Mouse (Mus musculus): ENCODE data around the gene Helq. TPM values are rescaled to one million over a fixed set of nuclear protein-coding genes. Genes with fewer than 3 reads are reported as not detected.

Helq gene
- polyA plus RNA-seq, 1 experiment from 2014 or later = 21.6 TPM

DNA sequence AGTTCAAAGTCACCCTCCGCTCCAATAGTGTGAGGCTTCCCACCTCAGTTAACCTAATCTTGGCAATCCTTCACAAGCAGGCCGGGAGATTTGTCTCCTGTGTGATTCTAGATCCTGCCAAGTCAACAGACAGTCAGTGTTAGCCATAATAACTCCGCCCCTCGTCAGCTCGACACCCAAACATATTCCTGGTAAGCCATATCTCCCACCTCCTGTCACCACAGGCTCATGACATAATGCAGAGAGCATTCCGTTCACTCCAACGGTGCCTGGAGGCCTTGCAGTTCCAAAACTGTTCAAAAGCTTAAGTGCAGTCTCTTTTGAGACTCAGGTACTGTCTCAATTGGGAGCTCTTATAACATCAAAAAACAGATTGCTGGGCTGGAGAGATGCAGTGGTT lies 39.5 kb upstream of the Helq start:
- Histone ChIP-seq H3K9me3 (ENCODE audit: low read depth, low read length) (peaks cover 8% of the 10 kb centered on the region), H3K9ac (no peak overlapping the region), H3K4me2 (no peak overlapping the region), H3K4me3 (ENCODE audit: low read depth, low read length) (no peak overlapping the region), H3K27me3 (ENCODE audit: insufficient read depth, low read length) (no peaks in the 10 kb centered on the region), H3K4me1 (ENCODE audit: insufficient read depth) (no peaks in the 10 kb centered on the region), H3K27ac (ENCODE audit: low read depth) (no peak overlapping the region), H3K36me3 (ENCODE audit: insufficient read depth) (no peaks in the 10 kb centered on the region)
- 66% methylated on average over 7 of the region's 7 CpGs for WGBS
- TF ChIP-seq CTCF (IDR thresholded peaks at IDR 0.05; ENCODE audit: low read depth) = no peak
- no peak for DNase-seq
- ATAC-seq (ENCODE audit: insufficient read depth) = no peak

- no peak for ATAC-seq (ENCODE audit: insufficient read depth)
- Histone ChIP-seq H3K27ac (ENCODE audit: low read depth) (no peak overlapping the region), H3K9ac (no peak overlapping the region), H3K9me3 (ENCODE audit: low read depth, low read length) (no peaks in the 10 kb centered on the region), H3K4me3 (ENCODE audit: low read depth, low read length) (no peak overlapping the region), H3K4me2 (no peak overlapping the region), H3K36me3 (ENCODE audit: insufficient read depth) (no peaks in the 10 kb centered on the region), H3K4me1 (ENCODE audit: insufficient read depth) (no peaks in the 10 kb centered on the region), H3K27me3 (ENCODE audit: insufficient read depth, low read length) (no peaks in the 10 kb centered on the region)
- no peak for TF ChIP-seq CTCF (IDR thresholded peaks at IDR 0.05; ENCODE audit: low read depth)
- 32% methylated on average over 9 of the region's 9 CpGs for WGBS
- DNase-seq = peak; percentile 34
Observed at GRCm38 (mm10) chr5:100835862-100836538, 37.6 kb upstream of the Helq start.

DNA sequence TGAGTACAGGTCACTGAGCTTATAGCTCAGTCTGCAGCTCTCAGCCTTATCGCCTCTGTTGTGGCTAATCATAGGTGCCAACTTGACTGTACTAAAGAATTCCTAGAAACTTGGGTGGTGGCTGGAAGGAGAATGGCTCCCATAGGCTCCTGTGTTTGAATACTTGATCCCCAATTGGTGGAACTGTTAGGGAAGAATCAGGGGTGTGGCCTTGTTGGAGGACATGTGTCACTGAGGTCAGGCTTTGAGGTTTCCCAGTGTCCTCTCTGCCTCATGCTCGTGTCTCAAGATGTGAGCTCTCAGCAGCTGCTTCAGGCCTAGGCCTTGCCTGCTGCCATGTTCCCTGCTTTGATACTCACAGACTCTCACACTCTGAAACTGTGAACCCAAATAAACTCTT lies 35.4 kb upstream of the Helq start:
- ATAC-seq (ENCODE audit: insufficient read depth) = no peak
- Histone ChIP-seq H3K4me3 (ENCODE audit: low read depth, low read length) (no peak overlapping the region), H3K27ac (ENCODE audit: low read depth) (no peak overlapping the region), H3K27me3 (ENCODE audit: insufficient read depth, low read length) (no peaks in the 10 kb centered on the region), H3K9ac (no peak overlapping the region), H3K36me3 (ENCODE audit: insufficient read depth) (no peaks in the 10 kb centered on the region), H3K4me1 (ENCODE audit: insufficient read depth) (no peaks in the 10 kb centered on the region), H3K4me2 (no peak overlapping the region), H3K9me3 (ENCODE audit: low read depth, low read length) (no peaks in the 10 kb centered on the region)
- DNase-seq = no peak
- TF ChIP-seq CTCF (IDR thresholded peaks at IDR 0.05; ENCODE audit: low read depth) = no peak
- 74% methylated on average over 2 of the region's 2 CpGs for WGBS

DNA sequence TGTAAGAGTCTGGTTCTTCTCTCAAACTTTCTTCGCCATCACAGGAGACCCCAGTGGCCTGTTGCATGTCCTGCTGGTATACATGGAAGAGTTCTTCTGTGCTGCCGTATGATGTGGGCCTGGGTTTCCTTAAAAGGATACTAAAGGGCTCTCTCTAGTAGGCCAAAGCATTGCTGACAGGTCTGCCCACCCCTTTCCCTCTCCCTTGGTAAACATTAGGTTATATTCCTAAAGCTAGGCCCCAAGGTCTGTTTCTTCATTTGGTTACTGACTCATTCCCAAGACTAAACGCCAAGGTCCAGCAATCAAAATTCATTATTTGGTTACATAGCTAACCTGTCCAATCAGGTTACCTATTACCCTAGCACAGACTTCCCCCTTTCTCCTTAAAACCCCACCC lies 34.3 kb upstream of the Helq start:
- Histone ChIP-seq H3K4me2 (no peak overlapping the region), H3K4me1 (ENCODE audit: insufficient read depth) (no peaks in the 10 kb centered on the region), H3K4me3 (ENCODE audit: low read depth, low read length) (no peak overlapping the region), H3K36me3 (ENCODE audit: insufficient read depth) (no peaks in the 10 kb centered on the region), H3K9ac (no peak overlapping the region), H3K27me3 (ENCODE audit: insufficient read depth, low read length) (no peaks in the 10 kb centered on the region), H3K27ac (ENCODE audit: low read depth) (no peak overlapping the region), H3K9me3 (ENCODE audit: low read depth, low read length) (no peaks in the 10 kb centered on the region)
- ATAC-seq (ENCODE audit: insufficient read depth) = no peak
- no peak for TF ChIP-seq CTCF (IDR thresholded peaks at IDR 0.05; ENCODE audit: low read depth)
- WGBS = 83% methylated on average over 3 of the region's 3 CpGs
- DNase-seq = no peak

DNA sequence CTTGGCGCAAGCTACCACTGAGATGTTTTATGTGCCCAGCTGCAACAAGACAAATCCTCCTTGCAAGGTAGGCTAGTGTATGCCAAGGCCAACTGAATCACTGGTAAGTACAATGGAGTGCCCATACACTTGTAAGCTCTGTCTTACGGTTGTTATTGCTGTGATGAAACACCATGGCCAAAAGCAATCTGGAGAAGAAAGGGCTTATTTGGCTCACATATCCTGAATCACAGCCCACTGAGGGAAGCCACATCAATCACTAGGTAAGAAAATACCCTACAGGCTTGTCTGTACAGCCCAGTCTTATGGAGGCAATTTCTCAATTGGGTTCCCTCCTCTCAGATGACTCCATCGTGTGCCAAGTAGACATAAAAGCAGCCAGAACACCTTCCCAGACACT lies 30.3 kb upstream of the Helq start:
- H3K36me3 ChIP-seq (ENCODE audit: insufficient read depth) = no peaks in the 10 kb centered on the region
- H3K4me2 ChIP-seq = no peak overlapping the region
- no peak overlapping the region for H3K27ac ChIP-seq (ENCODE audit: low read depth)
- DNase-seq (no peak), ATAC-seq (ENCODE audit: insufficient read depth) (no peak)
- no peak for TF ChIP-seq CTCF (IDR thresholded peaks at IDR 0.05; ENCODE audit: low read depth)
- H3K4me1 ChIP-seq (ENCODE audit: insufficient read depth) = no peaks in the 10 kb centered on the region
- H3K4me3 ChIP-seq (ENCODE audit: low read depth, low read length) = no peak overlapping the region
- H3K9ac ChIP-seq = no peak overlapping the region
- no peaks in the 10 kb centered on the region for H3K9me3 ChIP-seq (ENCODE audit: low read depth, low read length)
- WGBS = 85% methylated on average over 3 of the region's 3 CpGs
- H3K27me3 ChIP-seq (ENCODE audit: insufficient read depth, low read length) = no peaks in the 10 kb centered on the region

GRCm38 (mm10) chr5:100826531-100826930 lies 28.1 kb upstream of the Helq start:
- 62% methylated on average over 7 of the region's 7 CpGs for WGBS
- no peaks in the 10 kb centered on the region for H3K9me3 ChIP-seq (ENCODE audit: low read depth, low read length)
- no peaks in the 10 kb centered on the region for H3K4me1 ChIP-seq (ENCODE audit: insufficient read depth)
- H3K4me2 ChIP-seq = no peak overlapping the region
- H3K27ac ChIP-seq (ENCODE audit: low read depth) = no peak overlapping the region
- H3K36me3 ChIP-seq (ENCODE audit: insufficient read depth) = no peaks in the 10 kb centered on the region
- H3K9ac ChIP-seq = no peak overlapping the region
- ATAC-seq (ENCODE audit: insufficient read depth) = no peak
- TF ChIP-seq CTCF (IDR thresholded peaks at IDR 0.05; ENCODE audit: low read depth) = no peak
- DNase-seq = no peak
- H3K4me3 ChIP-seq (ENCODE audit: low read depth, low read length) = no peak overlapping the region
- H3K27me3 ChIP-seq (ENCODE audit: insufficient read depth, low read length) = no peaks in the 10 kb centered on the region

DNA sequence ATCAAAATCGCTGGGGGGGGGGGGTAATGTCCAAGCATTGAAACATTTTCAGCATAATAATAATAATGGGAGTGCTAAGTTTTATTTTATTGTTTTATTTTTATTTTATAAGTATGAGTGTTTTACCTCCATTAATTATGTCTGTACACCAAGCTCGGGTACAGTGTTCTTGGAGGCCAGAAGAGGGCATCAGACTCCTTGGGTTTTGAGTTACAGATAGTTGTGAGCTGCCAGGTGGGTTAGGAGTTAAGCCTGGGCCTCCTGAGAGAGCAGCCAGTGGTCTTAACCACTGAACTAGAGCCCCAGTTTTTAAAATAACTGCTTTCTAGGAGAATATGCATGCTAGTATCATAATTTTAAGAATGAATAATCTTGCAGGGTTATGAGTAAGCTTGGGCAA lies 27.6 kb upstream of the Helq start:
- ATAC-seq (ENCODE audit: insufficient read depth) (no peak), DNase-seq (peak; percentile 43)
- Histone ChIP-seq H3K9me3 (ENCODE audit: low read depth, low read length) (no peaks in the 10 kb centered on the region), H3K27ac (ENCODE audit: low read depth) (no peak overlapping the region), H3K9ac (no peak overlapping the region), H3K4me1 (ENCODE audit: insufficient read depth) (no peaks in the 10 kb centered on the region), H3K4me2 (no peak overlapping the region), H3K4me3 (ENCODE audit: low read depth, low read length) (no peak overlapping the region), H3K36me3 (ENCODE audit: insufficient read depth) (no peaks in the 10 kb centered on the region), H3K27me3 (ENCODE audit: insufficient read depth, low read length) (no peaks in the 10 kb centered on the region)
- 18% methylated on average over 2 of the region's 2 CpGs for WGBS
- peak; percentile 53 for TF ChIP-seq CTCF (IDR thresholded peaks at IDR 0.05; ENCODE audit: low read depth)

Data from lung, embryonic 14.5 days (tissue).